Mouse (Mus musculus): ENCODE results near the gene Tbata.

GRCm38 (mm10) chr10:61155611-61156010 is 16.1 kb upstream of the Tbata start:
- TF ChIP-seq CTCF (IDR thresholded peaks at IDR 0.05 in 2 of 3, conservative IDR thresholded peaks at IDR 0.05 in 1 of 3; ENCODE audit: control insufficient read depth in 1 of 3, insufficient read depth in 1 of 3, low read depth in 2 of 3, low read length in 3 of 3, poor library complexity in 1 of 3, severe bottlenecking in 1 of 3) (no peak), RAD21 (IDR thresholded peaks at IDR 0.05; ENCODE audit: low read depth, low read length) (no peak), POLR2A (IDR thresholded peaks at IDR 0.05; ENCODE audit: control insufficient read depth in 1 of 2, insufficient read depth in 1 of 2, low read depth in 1 of 2, low read length in 2 of 2, poor library complexity in 1 of 2) (no peak), POLR2AphosphoS2 (IDR thresholded peaks at IDR 0.05; ENCODE audit: low read length) (no peak), TAL1 (IDR thresholded peaks at IDR 0.05; ENCODE audit: low read length) (no peak), USF1 (IDR thresholded peaks at IDR 0.05; ENCODE audit: low read depth, low read length) (no peak)
